Mouse (Mus musculus) ES-Bruce4 (cell line): Measurements from ENCODE around the gene Rab3a.
A peak's percentile ranks its signal among the peaks of the same experiment; 100 is the strongest.

Source experiments
- CTCF ChIP-seq: IDR thresholded peaks from one replicate; pipeline ENCODE4 v1.8.1; 2011; ENCODE audit warnings: low read depth, low read length
- EP300 ChIP-seq: IDR thresholded peaks from 2 replicates; pipeline ENCODE4 v1.6.1; 2011; ENCODE audit warnings: low read depth, low read length; ENCODE audit not compliant: insufficient read depth
- POLR2A ChIP-seq: IDR thresholded peaks from one replicate; pipeline ENCODE4 v1.8.1; 2011; ENCODE audit warnings: low read length; ENCODE audit not compliant: insufficient read depth

GRCm38 (mm10) chr8:70776496-70777444 lies 22.3 kb downstream of the Rab3a start, which contains the start of gene Pik3r2:
- no peak for TF ChIP-seq CTCF
- TF ChIP-seq EP300, result no peak
- peak; percentile 12 for TF ChIP-seq POLR2A
